Mouse (Mus musculus): ENCODE results near the gene Dio3. TPM values are rescaled to one million over a fixed set of nuclear protein-coding genes. Genes with fewer than 3 reads are reported as not detected.

Dio3 gene
- 0.21 and 0.31 TPM in 2 replicates for polyA plus RNA-seq (2015; fragmentation: Nextera tagmentation; extraction: Ambion mirVana)

- 1% methylated on average over 32 of the region's 34 CpGs for WGBS
- Histone ChIP-seq H3K4me2 (replicated peaks; ENCODE audit: low read depth) (peak within 1 kb of the TSS; percentile 73), H3K27me3 (replicated peaks; ENCODE audit: control insufficient read depth, insufficient read depth, low read length) (peaks cover 80% of the 10 kb centered on the region), H3K9me3 (ENCODE audit: control insufficient read depth) (no peaks in the 10 kb centered on the region), H3K4me1 (replicated peaks; ENCODE audit: control insufficient read depth, insufficient read depth, low read length) (peaks cover 3% of the 10 kb centered on the region), H3K36me3 (ENCODE audit: control insufficient read depth, insufficient read depth) (no peaks in the 10 kb centered on the region), H3K4me3 (ENCODE audit: low read depth, low read length) (peak within 1 kb of the TSS; percentile 48), H3K9ac (ENCODE audit: low read depth, low read length) (peak within 1 kb of the TSS; percentile 26; the same call in 1 of the 2 replicates), H3K27ac (ENCODE audit: low read depth, low read length) (no peak within 1 kb of the TSS)
- TF ChIP-seq CTCF (IDR thresholded peaks at IDR 0.05; ENCODE audit: low read depth), result no peak
- 0 out of 2 replicates have a peak, but pooled peaks have one; percentile 38 for ATAC-seq
These were observed at the start of gene Dio3 for GRCm38 (mm10) chr12:110278853-110279252. TSS of gene Dio3 (plus strand) at chr12:110279068.

- TF ChIP-seq CTCF (IDR thresholded peaks at IDR 0.05; ENCODE audit: low read depth), result no peak
- Histone ChIP-seq H3K9ac (ENCODE audit: low read depth, low read length) (no peak overlapping the region), H3K27me3 (replicated peaks; ENCODE audit: control insufficient read depth, insufficient read depth, low read length) (no peaks in the 10 kb centered on the region), H3K4me3 (ENCODE audit: low read depth, low read length) (no peak overlapping the region), H3K36me3 (ENCODE audit: control insufficient read depth, insufficient read depth) (no peaks in the 10 kb centered on the region), H3K9me3 (ENCODE audit: control insufficient read depth) (no peaks in the 10 kb centered on the region), H3K4me2 (replicated peaks; ENCODE audit: low read depth) (no peak overlapping the region), H3K4me1 (replicated peaks; ENCODE audit: control insufficient read depth, insufficient read depth, low read length) (0 out of 2 replicates have a peak, but pooled peaks cover 7% of the 10 kb centered on the region), H3K27ac (ENCODE audit: low read depth, low read length) (no peak overlapping the region)
- peak; percentile 40; the same call in 1 of the 2 replicates for ATAC-seq
- 57% methylated on average over 7 of the region's 7 CpGs for WGBS
These were observed 48.6 kb upstream of the Dio3 start for GRCm38 (mm10) chr12:110230296-110230695.

GRCm38 (mm10) chr12:110230767-110231166 lies 48.1 kb upstream of the Dio3 start:
- 47% methylated on average over 8 of the region's 8 CpGs for WGBS
- H3K27ac ChIP-seq (ENCODE audit: low read depth, low read length), result no peak overlapping the region
- no peaks in the 10 kb centered on the region for H3K36me3 ChIP-seq (ENCODE audit: control insufficient read depth, insufficient read depth)
- no peak overlapping the region for H3K4me2 ChIP-seq (replicated peaks; ENCODE audit: low read depth)
- 0 out of 2 replicates have a peak, but pooled peaks cover 7% of the 10 kb centered on the region for H3K4me1 ChIP-seq (replicated peaks; ENCODE audit: control insufficient read depth, insufficient read depth, low read length)
- peak; percentile 36; the same call in 1 of the 2 replicates for ATAC-seq
- no peak overlapping the region for H3K9ac ChIP-seq (ENCODE audit: low read depth, low read length)
- no peak for TF ChIP-seq CTCF (IDR thresholded peaks at IDR 0.05; ENCODE audit: low read depth)
- no peak overlapping the region for H3K4me3 ChIP-seq (ENCODE audit: low read depth, low read length)
- no peaks in the 10 kb centered on the region for H3K27me3 ChIP-seq (replicated peaks; ENCODE audit: control insufficient read depth, insufficient read depth, low read length)
- no peaks in the 10 kb centered on the region for H3K9me3 ChIP-seq (ENCODE audit: control insufficient read depth)

GRCm38 (mm10) chr12:110231709-110232600 lies 46.9 kb upstream of the Dio3 start:
- Histone ChIP-seq H3K4me1 (replicated peaks; ENCODE audit: control insufficient read depth, insufficient read depth, low read length) (0 out of 2 replicates have a peak, but pooled peaks cover 7% of the 10 kb centered on the region), H3K27me3 (replicated peaks; ENCODE audit: control insufficient read depth, insufficient read depth, low read length) (no peaks in the 10 kb centered on the region), H3K4me3 (ENCODE audit: low read depth, low read length) (no peak overlapping the region), H3K4me2 (replicated peaks; ENCODE audit: low read depth) (0 out of 2 replicates have a peak overlapping the region, but pooled peaks have one; percentile 21), H3K36me3 (ENCODE audit: control insufficient read depth, insufficient read depth) (no peaks in the 10 kb centered on the region), H3K27ac (ENCODE audit: low read depth, low read length) (peak overlapping the region; percentile 60; the same call in 1 of the 2 replicates), H3K9ac (ENCODE audit: low read depth, low read length) (no peak overlapping the region), H3K9me3 (ENCODE audit: control insufficient read depth) (no peaks in the 10 kb centered on the region)
- WGBS, result 41% methylated on average over 13 of the region's 13 CpGs
- no peak for TF ChIP-seq CTCF (IDR thresholded peaks at IDR 0.05; ENCODE audit: low read depth)
- ATAC-seq, result peak; percentile 84

GRCm38 (mm10) chr12:110235908-110236307 lies 43.0 kb upstream of the Dio3 start:
- no peaks in the 10 kb centered on the region for H3K27me3 ChIP-seq (replicated peaks; ENCODE audit: control insufficient read depth, insufficient read depth, low read length)
- no peak for TF ChIP-seq CTCF (IDR thresholded peaks at IDR 0.05; ENCODE audit: low read depth)
- H3K27ac ChIP-seq (ENCODE audit: low read depth, low read length), result no peak overlapping the region
- H3K9me3 ChIP-seq (ENCODE audit: control insufficient read depth), result no peaks in the 10 kb centered on the region
- no peak overlapping the region for H3K9ac ChIP-seq (ENCODE audit: low read depth, low read length)
- 0 out of 2 replicates have a peak, but pooled peaks cover 7% of the 10 kb centered on the region for H3K4me1 ChIP-seq (replicated peaks; ENCODE audit: control insufficient read depth, insufficient read depth, low read length)
- no peak overlapping the region for H3K4me3 ChIP-seq (ENCODE audit: low read depth, low read length)
- H3K4me2 ChIP-seq (replicated peaks; ENCODE audit: low read depth), result no peak overlapping the region
- 81% methylated on average over 4 of the region's 4 CpGs for WGBS
- no peak for ATAC-seq
- H3K36me3 ChIP-seq (ENCODE audit: control insufficient read depth, insufficient read depth), result no peaks in the 10 kb centered on the region

- Histone ChIP-seq H3K36me3 (ENCODE audit: control insufficient read depth, insufficient read depth) (no peaks in the 10 kb centered on the region), H3K27ac (ENCODE audit: low read depth, low read length) (no peak overlapping the region), H3K4me2 (replicated peaks; ENCODE audit: low read depth) (no peak overlapping the region), H3K27me3 (replicated peaks; ENCODE audit: control insufficient read depth, insufficient read depth, low read length) (no peaks in the 10 kb centered on the region), H3K4me1 (replicated peaks; ENCODE audit: control insufficient read depth, insufficient read depth, low read length) (no peaks in the 10 kb centered on the region), H3K9me3 (ENCODE audit: control insufficient read depth) (no peaks in the 10 kb centered on the region), H3K4me3 (ENCODE audit: low read depth, low read length) (no peak overlapping the region), H3K9ac (ENCODE audit: low read depth, low read length) (no peak overlapping the region)
- TF ChIP-seq CTCF (IDR thresholded peaks at IDR 0.05; ENCODE audit: low read depth), result no peak
- 63% methylated on average over 7 of the region's 7 CpGs for WGBS
- peak; percentile 24; the same call in 1 of the 2 replicates for ATAC-seq
These were observed 41.8 kb upstream of the Dio3 start for GRCm38 (mm10) chr12:110237046-110237445.
